Comparison of ENCODE assay signal across 8 mouse cellular contexts in genomic region chr4:140679723-140680380, GRCm38 (mm10). TPM values are rescaled to one million over a fixed set of nuclear protein-coding genes. Genes with fewer than 3 reads are reported as not detected.
DNase-seq lines count a peak whose midpoint lies in the region; ATAC-seq and TF ChIP-seq lines count a peak whose summit lies in the region.

No protein-coding gene starts in this region.

- 0 out of 2 replicates have a peak overlapping the region, but pooled peaks have one; percentile 19 for H3K4me2 ChIP-seq in forebrain, postnatal 0 days (ENCODE audit: low read depth)

- no peak for TF ChIP-seq POLR2A in lung, adult 2 months (IDR thresholded peaks at IDR 0.05; ENCODE audit: borderline replicate concordance, extremely low read depth, low read depth, low read length)

- no peak overlapping the region for H3K27ac ChIP-seq in forebrain, postnatal 0 days (ENCODE audit: low read depth, low read length)
- H3K27ac ChIP-seq in layer of hippocampus, adult 2 months = peak overlapping the region; percentile 72

- intact Hi-C loops in heart, postnatal 25 days (cut with DNase I) = loop anchor here (1.0 to 10.0 kb wide), 4 partner anchors 21 to 425 kb away; partner anchors contain the start of gene Rcc2

- peak; percentile 61 for ATAC-seq in forebrain, postnatal 0 days

- no peaks in the 10 kb centered on the region for H3K27me3 ChIP-seq in forebrain, postnatal 0 days (ENCODE audit: insufficient read depth, low read length)

- DNase-seq in MEL-GATA-1-ER (ENCODE audit: extremely low read depth, low read depth) = peak; percentile 89
- peak; percentile 81 for DNase-seq in c-Kit-positive CD71-positive TER-119-positive erythroid progenitor cells, embryonic 14.5 days (ENCODE audit: low spot score)
- peak; percentile 86 for DNase-seq in forebrain, postnatal 0 days
- DNase-seq in heart, postnatal 25 days (ENCODE audit: low spot score) = peak; percentile 52
- DNase-seq in layer of hippocampus, adult 2 months (ENCODE audit: low spot score in 2 of 2) = peak; percentile 78 to 87
- DNase-seq in lung, adult 2 months = peak; percentile 73
- DNase-seq in right cerebral cortex, adult 18-20 months = peak; percentile 84
- DNase-seq in urinary bladder, postnatal 10 days (ENCODE audit: low spot score) = peak; percentile 53

- H3K36me3 ChIP-seq in forebrain, postnatal 0 days (ENCODE audit: insufficient read depth) = no peaks in the 10 kb centered on the region

- H3K4me3 ChIP-seq in forebrain, postnatal 0 days (ENCODE audit: low read depth, low read length) = no peak overlapping the region
- H3K4me3 ChIP-seq in layer of hippocampus, adult 2 months = peak overlapping the region; percentile 44; the same call in 1 of the 2 replicates
- no peak overlapping the region for H3K4me3 ChIP-seq in lung, adult 2 months (replicated peaks; ENCODE audit: extremely low read depth, low read depth, low read length)

- H3K4me1 ChIP-seq in forebrain, postnatal 0 days (ENCODE audit: insufficient read depth) = no peaks in the 10 kb centered on the region
- H3K4me1 ChIP-seq in lung, adult 2 months (ENCODE audit: control insufficient read depth, insufficient read depth, low read length) = peaks cover 3% of the 10 kb centered on the region; the same call in 1 of the 2 replicates

- WGBS in forebrain, postnatal 0 days = 29% methylated on average over 16 of the region's 18 CpGs
- WGBS in lung, adult 2 months = 16% methylated on average over 16 of the region's 18 CpGs

- H3K9ac ChIP-seq in forebrain, postnatal 0 days = no peak overlapping the region

- H3K9me3 ChIP-seq in forebrain, postnatal 0 days (ENCODE audit: low read length) = no peaks in the 10 kb centered on the region

- peak; percentile 87 for TF ChIP-seq CTCF in forebrain, postnatal 0 days (IDR thresholded peaks at IDR 0.05; ENCODE audit: low read depth)
- peak; percentile 73 for TF ChIP-seq CTCF in layer of hippocampus, adult 2 months (conservative IDR thresholded peaks at IDR 0.05)
- TF ChIP-seq CTCF in lung, adult 2 months (IDR thresholded peaks at IDR 0.05; ENCODE audit: insufficient read depth, low read length) = peak; percentile 97

RNA-seq across cellular contexts. Expression of gene Arhgef10l, which starts 14.0 kb away (rescaled TPM):
- total RNA-seq in forebrain, postnatal 0 days (2014; rRNA removed) = 52.5 and 59.0 TPM in 2 replicates
- 13.8 and 16.5 TPM in 2 replicates for polyA plus RNA-seq in forebrain, postnatal 0 days (2015; fragmentation: Nextera tagmentation; extraction: Ambion mirVana)
- 10 to 100 TPM; 62.4 to 63.9 TPM for total RNA-seq in heart, postnatal 25 days (2021)
- total RNA-seq in layer of hippocampus, adult 2 months (2021) = 10 to 100 TPM; 43.9 to 52.8 TPM
- polyA plus RNA-seq in lung, adult 2 months (2012; rRNA removed) = 29.2 and 34.6 TPM in 2 replicates

RNA-seq across cellular contexts. Expression of gene Rcc2, which starts 20.5 kb away (rescaled TPM):
- total RNA-seq in forebrain, postnatal 0 days (2014; rRNA removed) = 55.2 and 62.3 TPM in 2 replicates
- polyA plus RNA-seq in forebrain, postnatal 0 days (2015; fragmentation: Nextera tagmentation; extraction: Ambion mirVana) = 20.3 and 20.8 TPM in 2 replicates
- 10 to 100 TPM; 15.0 to 15.3 TPM for total RNA-seq in heart, postnatal 25 days (2021)
- 10 to 100 TPM; 93.0 to 93.5 TPM for total RNA-seq in layer of hippocampus, adult 2 months (2021)
- 40.6 and 49.6 TPM in 2 replicates for polyA plus RNA-seq in lung, adult 2 months (2012; rRNA removed)
